In genomic region chr1:171643612-171644011, GRCm38 (mm10) we compare ENCODE assay signal across 17 mouse cellular contexts. TPM values are rescaled to one million over a fixed set of nuclear protein-coding genes. Genes with fewer than 3 reads are reported as not detected.
A peak's percentile ranks its signal among the peaks of the same experiment; 100 is the strongest.
DNase-seq lines count a peak whose midpoint lies in the region; ATAC-seq and TF ChIP-seq lines count a peak whose summit lies in the region.
"Had no signal": no experiment of that assay in that cellular context is flagged by ENCODE, and none has a peak within 500 bp of the region (broad histone marks: within the 10 kb centered on the region; RNA-seq: fewer than 3 reads in every experiment).

No protein-coding gene starts in this region.

- TF ChIP-seq POLR2A in thymus, adult 2 months (IDR thresholded peaks at IDR 0.05; ENCODE audit: control insufficient read depth, extremely low read depth, insufficient read depth, low read length, poor library complexity) = no peak

- no peaks in the 10 kb centered on the region for H3K9me3 ChIP-seq in liver, postnatal 0 days (ENCODE audit: low read length)
- H3K9me3 ChIP-seq in midbrain, embryonic 13.5 days = no peaks in the 10 kb centered on the region
- H3K9me3 ChIP-seq: embryonic facial prominence, embryonic 10.5 days; stomach, embryonic 15.5 days had no signal

- peak; percentile 70 for DNase-seq in c-Kit-positive CD71-positive TER-119-positive erythroid progenitor cells, embryonic 14.5 days (ENCODE audit: low spot score)
- DNase-seq in liver, postnatal 0 days = peak; percentile 39
- peak; percentile 43 for DNase-seq in thymus, adult 2 months
- no peak for DNase-seq in kidney, adult 11 months
- no peak for DNase-seq in kidney, adult 8-10 months
- no peak for DNase-seq in adrenal gland, adult 8-10 months
- DNase-seq: cerebellum, adult 2 months; gastrocnemius, postnatal 36 days; heart, postnatal 10 days; lung, postnatal 14 days had no signal

- H3K36me3 ChIP-seq in liver, postnatal 0 days (replicated peaks; ENCODE audit: insufficient read depth, low read length) = no peaks in the 10 kb centered on the region
- no peaks in the 10 kb centered on the region for H3K36me3 ChIP-seq in thymus, adult 2 months (ENCODE audit: control insufficient read depth, insufficient read depth, low read length)
- no peaks in the 10 kb centered on the region for H3K36me3 ChIP-seq in midbrain, embryonic 13.5 days
- H3K36me3 ChIP-seq: embryonic facial prominence, embryonic 10.5 days; stomach, embryonic 15.5 days had no signal

- TF ChIP-seq EP300 in liver, postnatal 0 days (IDR thresholded peaks at IDR 0.05; ENCODE audit: low read depth) = peak; percentile 64

- WGBS in liver, postnatal 0 days (ENCODE audit: insufficient replicate concordance) = 47% methylated on average over 7 of the region's 7 CpGs
- WGBS in thymus, adult 2 months = 16% methylated on average over 7 of the region's 7 CpGs
- 82% methylated on average over 7 of the region's 7 CpGs for WGBS in midbrain, embryonic 13.5 days

- H3K27me3 ChIP-seq in liver, postnatal 0 days (ENCODE audit: insufficient read depth, low read length) = no peaks in the 10 kb centered on the region
- no peaks in the 10 kb centered on the region for H3K27me3 ChIP-seq in thymus, adult 2 months (ENCODE audit: control insufficient read depth, insufficient read depth, low read length)
- no peaks in the 10 kb centered on the region for H3K27me3 ChIP-seq in midbrain, embryonic 13.5 days
- H3K27me3 ChIP-seq: stomach, embryonic 15.5 days had no signal

- H3K4me1 ChIP-seq in liver, postnatal 0 days (ENCODE audit: insufficient read depth) = no peaks in the 10 kb centered on the region
- peaks cover 3% of the 10 kb centered on the region; the same call in 1 of the 2 replicates for H3K4me1 ChIP-seq in thymus, adult 2 months (replicated peaks; ENCODE audit: control insufficient read depth, insufficient read depth, low read length)
- H3K4me1 ChIP-seq in midbrain, embryonic 13.5 days (replicated peaks) = no peaks in the 10 kb centered on the region
- H3K4me1 ChIP-seq: embryonic facial prominence, embryonic 10.5 days; stomach, embryonic 15.5 days had no signal

- no peak overlapping the region for H3K9ac ChIP-seq in liver, postnatal 0 days (replicated peaks)
- H3K9ac ChIP-seq in midbrain, embryonic 13.5 days (replicated peaks) = no peak overlapping the region
- H3K9ac ChIP-seq: stomach, embryonic 15.5 days had no signal

- H3K4me3 ChIP-seq in liver, postnatal 0 days (ENCODE audit: low read depth, low read length) = no peak overlapping the region
- no peak overlapping the region for H3K4me3 ChIP-seq in thymus, adult 2 months (ENCODE audit: control insufficient read depth, insufficient read depth, low read length)
- no peak overlapping the region for H3K4me3 ChIP-seq in midbrain, embryonic 13.5 days (replicated peaks)
- H3K4me3 ChIP-seq: embryonic facial prominence, embryonic 10.5 days; stomach, embryonic 15.5 days had no signal

- no peak overlapping the region for H3K4me2 ChIP-seq in liver, postnatal 0 days (ENCODE audit: low read depth, low read length)
- no peak overlapping the region for H3K4me2 ChIP-seq in midbrain, embryonic 13.5 days (replicated peaks)
- H3K4me2 ChIP-seq: stomach, embryonic 15.5 days had no signal

- H3K27ac ChIP-seq in liver, postnatal 0 days (ENCODE audit: low read depth) = no peak overlapping the region
- no peak overlapping the region for H3K27ac ChIP-seq in thymus, adult 2 months (ENCODE audit: control insufficient read depth, insufficient read depth, low read length)
- no peak overlapping the region for H3K27ac ChIP-seq in midbrain, embryonic 13.5 days
- H3K27ac ChIP-seq: embryonic facial prominence, embryonic 10.5 days; stomach, embryonic 15.5 days had no signal

- ATAC-seq in CD4-positive, CD25-positive, alpha-beta regulatory T cell, adult 4 months = peak; percentile 93
- peak; percentile 84 for ATAC-seq in liver, postnatal 0 days
- ATAC-seq in midbrain, embryonic 13.5 days = no peak
- ATAC-seq: intestine, postnatal 0 days had no signal

- no peak for TF ChIP-seq CTCF in liver, postnatal 0 days (IDR thresholded peaks at IDR 0.05; ENCODE audit: low read depth)
- TF ChIP-seq CTCF in thymus, adult 2 months (IDR thresholded peaks at IDR 0.05; ENCODE audit: borderline replicate concordance, control insufficient read depth, extremely low read depth, insufficient read depth, low read length, poor library complexity) = no peak

RNA-seq across cellular contexts. Expression of gene Slamf7, which starts 9.2 kb away (rescaled TPM):
- polyA plus RNA-seq in CD4-positive, CD25-positive, alpha-beta regulatory T cell, adult 4 months (2017; shearing (Covaris generic)) = 10 to 100 TPM; 12.5 to 13.1 TPM
- 5.7 and 6.1 TPM in 2 replicates for polyA plus RNA-seq in liver, postnatal 0 days (2015; fragmentation: Nextera tagmentation; extraction: Ambion mirVana)
- 4.5 and 6.0 TPM in 2 replicates for polyA plus RNA-seq in thymus, adult 2 months (2012; rRNA removed)
- total RNA-seq in adrenal gland, adult 8-10 months (2022) = 1 to 10 TPM in 3 of 4 experiments, under 1 TPM in 1; 0.73 to 4.3 (median 2.0) TPM
- not detected in 2 replicates for polyA plus RNA-seq in midbrain, embryonic 13.5 days (2015; fragmentation: Nextera tagmentation; extraction: Ambion mirVana)
- total RNA-seq: left cerebral cortex, postnatal 25 days had no signal
- polyA plus RNA-seq: embryonic facial prominence, embryonic 10.5 days; forebrain, embryonic 11.5 days had no signal

RNA-seq across cellular contexts. Expression of gene Ly9, which starts 36.4 kb away (rescaled TPM):
- polyA plus RNA-seq in CD4-positive, CD25-positive, alpha-beta regulatory T cell, adult 4 months (2017; shearing (Covaris generic)) = 100 to 1,000 TPM in 1 of 2 experiments, 10 to 100 TPM in 1; 52.9 to 159 TPM
- 1.4 and 2.2 TPM in 2 replicates for polyA plus RNA-seq in liver, postnatal 0 days (2015; fragmentation: Nextera tagmentation; extraction: Ambion mirVana)
- 30.6 and 32.0 TPM in 2 replicates for polyA plus RNA-seq in thymus, adult 2 months (2012; rRNA removed)
- 1 to 10 TPM in 3 of 4 experiments, under 1 TPM in 1; 0.64 to 3.2 (median 2.1) TPM for total RNA-seq in adrenal gland, adult 8-10 months (2022)
- polyA plus RNA-seq in midbrain, embryonic 13.5 days (2015; fragmentation: Nextera tagmentation; extraction: Ambion mirVana) = not detected in 2 replicates
- total RNA-seq: left cerebral cortex, postnatal 25 days had no signal
- polyA plus RNA-seq: forebrain, embryonic 11.5 days had no signal

RNA-seq across cellular contexts. Expression of gene Cd48, which starts 38.2 kb away (rescaled TPM):
- 100 to 1,000 TPM; 451 to 548 TPM for polyA plus RNA-seq in CD4-positive, CD25-positive, alpha-beta regulatory T cell, adult 4 months (2017; shearing (Covaris generic))
- polyA plus RNA-seq in liver, postnatal 0 days (2015; fragmentation: Nextera tagmentation; extraction: Ambion mirVana) = 17.2 and 17.9 TPM in 2 replicates
- polyA plus RNA-seq in thymus, adult 2 months (2012; rRNA removed) = 41.9 and 63.2 TPM in 2 replicates
- total RNA-seq in adrenal gland, adult 8-10 months (2022) = 1 to 10 TPM; 2.5 to 6.8 (median 4.1) TPM
- polyA plus RNA-seq in midbrain, embryonic 13.5 days (2015; fragmentation: Nextera tagmentation; extraction: Ambion mirVana) = 0.55 and 0.66 TPM in 2 replicates
- polyA plus RNA-seq: forebrain, embryonic 11.5 days had no signal

Comparison
In these comparisons a context has a peak if more than half of its experiments do, and no peak if none do; other contexts are left out.
1. DNase-seq: peak in c-Kit-positive CD71-positive TER-119-positive erythroid progenitor cells, embryonic 14.5 days (single experiment), liver, postnatal 0 days (single experiment) and thymus, adult 2 months (single experiment); none in kidney, adult 11 months (single experiment), kidney, adult 8-10 months (0 of 2) and adrenal gland, adult 8-10 months (single experiment).
2. RNA of gene Cd48, which starts 38.2 kb away (polyA plus RNA-seq): 451 to 548 TPM in CD4-positive, CD25-positive, alpha-beta regulatory T cell, adult 4 months, 41.9 to 63.2 TPM in thymus, adult 2 months and 17.2 to 17.9 TPM in liver, postnatal 0 days; 0.55 to 0.66 TPM in midbrain, embryonic 13.5 days; every median in the first group is over 10 times any median in the second.